Mouse (Mus musculus) MEL (cell line): ENCODE measurements around the gene Prodh2. TPM values are rescaled to one million over a fixed set of nuclear protein-coding genes. Genes with fewer than 3 reads are reported as not detected.
"Not testable (repeated sequence)": the region's sequence is repeated elsewhere in the genome, so short reads cannot be mapped to it uniquely, and the experiment has no call there.

Experiments
- DNase-seq: peaks from one replicate; pipeline ENCODE4 v3.0.0; 2011; ENCODE audit warnings: low read depth, low spot score
- H3K27ac ChIP-seq: 2 replicates; pipeline ENCODE4 v1.5.1; 2012; ENCODE audit warnings: low read depth, mild to moderate bottlenecking, control low read depth, low read length, moderate library complexity; ENCODE audit not compliant: control insufficient read depth
- H3K27me3 ChIP-seq, 2 experiments: fragments of 150-350 bp in 1 of 2; sonication (generic) in 1 of 2; 2 replicates each; pipeline ENCODE4 v1.6.1; 2012; ENCODE audit warnings: low read length in 2 of 2, mild to moderate bottlenecking in 2 of 2, improper control_type of control experiment in 1 of 2, moderate library complexity in 1 of 2; ENCODE audit not compliant: insufficient read depth in 2 of 2, control insufficient read depth in 1 of 2
- H3K36me3 ChIP-seq, 2 experiments: 2 replicates each; pipeline ENCODE4 v1.6.1; 2012 to 2014; ENCODE audit warnings: low read length in 2 of 2, improper control_type of control experiment in 1 of 2, inconsistent platforms in 1 of 2, mild to moderate bottlenecking in 1 of 2; ENCODE audit not compliant: insufficient read depth in 2 of 2, control insufficient read depth in 1 of 2
- H3K4me1 ChIP-seq, 2 experiments: fragments of 150-350 bp in 1 of 2; sonication (generic) in 1 of 2; 2 replicates each; pipeline ENCODE4 v1.6.1; 2012; ENCODE audit warnings: low read length in 2 of 2, improper control_type of control experiment in 1 of 2, mild to moderate bottlenecking in 1 of 2; ENCODE audit not compliant: insufficient read depth in 2 of 2, control insufficient read depth in 1 of 2
- H3K4me3 ChIP-seq, 2 experiments: fragments of 150-350 bp in 1 of 2; sonication (generic) in 1 of 2; 2 replicates each; pipeline ENCODE4 v1.5.1; 2012; ENCODE audit warnings: low read depth in 2 of 2, low read length in 2 of 2, mild to moderate bottlenecking in 2 of 2, moderate library complexity in 2 of 2, control low read depth in 1 of 2, improper control_type of control experiment in 1 of 2; ENCODE audit not compliant: control insufficient read depth in 1 of 2, insufficient read depth in 1 of 2
- H3K79me2 ChIP-seq: 2 replicates; pipeline ENCODE4 v1.6.1; 2012; ENCODE audit warnings: mild to moderate bottlenecking, low read length, moderate library complexity; ENCODE audit not compliant: control insufficient read depth, poor library complexity, insufficient read depth
- H3K9ac ChIP-seq: 2 replicates; pipeline ENCODE4 v1.6.1; 2012; ENCODE audit warnings: low read depth, mild to moderate bottlenecking, control low read depth, low read length, moderate library complexity; ENCODE audit not compliant: control insufficient read depth, poor library complexity, severe bottlenecking
- H3K9me3 ChIP-seq: fragments of 150-350 bp; sonication (generic); replicated peaks from 2 replicates; pipeline ENCODE4 v1.6.1; 2012; ENCODE audit warnings: mild to moderate bottlenecking, low read length, improper control_type of control experiment, moderate library complexity; ENCODE audit not compliant: insufficient read depth
- CHD1 ChIP-seq: IDR thresholded peaks from 2 replicates; pipeline ENCODE4 v1.6.1; 2012; ENCODE audit warnings: low read depth, mild to moderate bottlenecking, inconsistent platforms, low read length, improper control_type of control experiment
- CTCF ChIP-seq, 3 experiments: IDR thresholded peaks in 2 of 3; conservative IDR thresholded peaks in 1 of 3; 2 replicates each; pipeline ENCODE4 v1.5.1; 2011 to 2012; ENCODE audit warnings: low read length in 3 of 3, low read depth in 2 of 3, mild to moderate bottlenecking in 2 of 3, improper control_type of control experiment in 1 of 3, inconsistent platforms in 1 of 3, mixed read lengths in 1 of 3, moderate library complexity in 1 of 3; ENCODE audit not compliant: control insufficient read depth in 1 of 3, insufficient read depth in 1 of 3, poor library complexity in 1 of 3, severe bottlenecking in 1 of 3
- ELF1 ChIP-seq: IDR thresholded peaks from 2 replicates; pipeline ENCODE4 v1.6.1; 2014; ENCODE audit warnings: low read depth, mild to moderate bottlenecking, inconsistent platforms, low read length, improper control_type of control experiment, moderate library complexity
- EP300 ChIP-seq, 2 experiments: IDR thresholded peaks; 2 replicates each; pipeline ENCODE4 v1.6.1; 2011; ENCODE audit warnings: improper control_type of control experiment in 2 of 2, low read length in 2 of 2, low read depth in 1 of 2, mild to moderate bottlenecking in 1 of 2
- ETS1 ChIP-seq: IDR thresholded peaks from 2 replicates; pipeline ENCODE4 v1.6.1; 2012; ENCODE audit warnings: low read depth, mild to moderate bottlenecking, inconsistent platforms, low read length, improper control_type of control experiment, moderate library complexity
- GATA1 ChIP-seq: IDR thresholded peaks from 2 replicates; pipeline ENCODE4 v1.6.1; 2011; ENCODE audit warnings: low read depth, low read length, improper control_type of control experiment
- HCFC1 ChIP-seq: IDR thresholded peaks from 2 replicates; pipeline ENCODE4 v1.6.1; 2012; ENCODE audit warnings: low read depth, mild to moderate bottlenecking, inconsistent platforms, low read length, improper control_type of control experiment, moderate library complexity
- KAT2A ChIP-seq: conservative IDR thresholded peaks from 2 replicates; pipeline ENCODE4 v1.6.1; 2012; ENCODE audit warnings: low read depth, low read length, improper control_type of control experiment, inconsistent platforms
- MAZ ChIP-seq: IDR thresholded peaks from 2 replicates; pipeline ENCODE4 v1.6.1; 2012; ENCODE audit warnings: low read depth, mild to moderate bottlenecking, inconsistent platforms, low read length, improper control_type of control experiment
- MXI1 ChIP-seq: IDR thresholded peaks from 2 replicates; pipeline ENCODE4 v1.6.1; 2011; ENCODE audit warnings: mild to moderate bottlenecking, low read depth, low read length, improper control_type of control experiment
- MYC ChIP-seq: IDR thresholded peaks from 2 replicates; pipeline ENCODE4 v1.6.1; 2011; ENCODE audit warnings: low read depth, mild to moderate bottlenecking, low read length, improper control_type of control experiment, moderate library complexity
- POLR2AphosphoS2 ChIP-seq: IDR thresholded peaks from 2 replicates; pipeline ENCODE4 v1.6.1; 2011; ENCODE audit warnings: low read length, improper control_type of control experiment
- POLR2AphosphoS5 ChIP-seq: IDR thresholded peaks from 2 replicates; pipeline ENCODE4 v1.6.1; 2012; ENCODE audit warnings: low read depth, borderline replicate concordance, mild to moderate bottlenecking, inconsistent platforms, low read length, moderate library complexity, mixed read lengths
- RAD21 ChIP-seq: IDR thresholded peaks from 2 replicates; pipeline ENCODE4 v1.6.1; 2011; ENCODE audit warnings: mild to moderate bottlenecking, low read depth, low read length, improper control_type of control experiment
- SIN3A ChIP-seq: IDR thresholded peaks from 2 replicates; pipeline ENCODE4 v1.6.1; 2012; ENCODE audit warnings: low read length, improper control_type of control experiment, inconsistent platforms
- SMC3 ChIP-seq: IDR thresholded peaks from 2 replicates; pipeline ENCODE4 v1.6.1; 2011; ENCODE audit warnings: low read depth, low read length, improper control_type of control experiment
- TBP ChIP-seq: IDR thresholded peaks from 2 replicates; pipeline ENCODE4 v1.8.0; 2011; ENCODE audit warnings: low read depth, low read length, improper control_type of control experiment
- UBTF ChIP-seq: IDR thresholded peaks from 2 replicates; pipeline ENCODE4 v1.6.1; 2012; ENCODE audit warnings: low read depth, mild to moderate bottlenecking, inconsistent platforms, low read length, improper control_type of control experiment, moderate library complexity, borderline replicate concordance; ENCODE audit not compliant: insufficient read depth
- USF1 ChIP-seq: IDR thresholded peaks from 2 replicates; pipeline ENCODE4 v1.6.1; 2014; ENCODE audit warnings: low read depth, mild to moderate bottlenecking, inconsistent platforms, low read length, improper control_type of control experiment, moderate library complexity
- ZC3H11A ChIP-seq: IDR thresholded peaks from 2 replicates; pipeline ENCODE4 v1.6.1; 2012; ENCODE audit warnings: low read depth, mild to moderate bottlenecking, inconsistent platforms, low read length, improper control_type of control experiment
- ZKSCAN1 ChIP-seq: IDR thresholded peaks from 2 replicates; pipeline ENCODE4 v1.6.1; 2012; ENCODE audit warnings: low read depth, mild to moderate bottlenecking, inconsistent platforms, low read length, improper control_type of control experiment, moderate library complexity
- ZNF384 ChIP-seq: IDR thresholded peaks from 2 replicates; pipeline ENCODE4 v1.6.1; 2012; ENCODE audit warnings: low read depth, mild to moderate bottlenecking, inconsistent platforms, low read length, improper control_type of control experiment
- polyA plus RNA-seq, 2 experiments: library from polyadenylated mRNA; stranded (reverse) in 1 of 2; unstranded in 1 of 2; fragments of >175 nt in 1 of 2; fragments of >200 nt in 1 of 2; gene quantifications; 2 replicates each; pipeline versions ENCODE4 v1.2.1 to v1.2.4; 2012; ENCODE audit warnings: low replicate concordance in 2 of 2, low read depth in 1 of 2; ENCODE audit not compliant: insufficient read length in 2 of 2, insufficient read depth in 1 of 2, missing spikeins in 1 of 2
- total RNA-seq: library from RNA; depleted of rRNA; stranded (reverse); fragments of 300-350 nt; gene quantifications from 2 replicates; pipeline ENCODE4 v1.2.3, GENCODE M21; 2012

Gene Prodh2
- total and polyA plus RNA-seq, 3 experiments: not detected

DNA sequence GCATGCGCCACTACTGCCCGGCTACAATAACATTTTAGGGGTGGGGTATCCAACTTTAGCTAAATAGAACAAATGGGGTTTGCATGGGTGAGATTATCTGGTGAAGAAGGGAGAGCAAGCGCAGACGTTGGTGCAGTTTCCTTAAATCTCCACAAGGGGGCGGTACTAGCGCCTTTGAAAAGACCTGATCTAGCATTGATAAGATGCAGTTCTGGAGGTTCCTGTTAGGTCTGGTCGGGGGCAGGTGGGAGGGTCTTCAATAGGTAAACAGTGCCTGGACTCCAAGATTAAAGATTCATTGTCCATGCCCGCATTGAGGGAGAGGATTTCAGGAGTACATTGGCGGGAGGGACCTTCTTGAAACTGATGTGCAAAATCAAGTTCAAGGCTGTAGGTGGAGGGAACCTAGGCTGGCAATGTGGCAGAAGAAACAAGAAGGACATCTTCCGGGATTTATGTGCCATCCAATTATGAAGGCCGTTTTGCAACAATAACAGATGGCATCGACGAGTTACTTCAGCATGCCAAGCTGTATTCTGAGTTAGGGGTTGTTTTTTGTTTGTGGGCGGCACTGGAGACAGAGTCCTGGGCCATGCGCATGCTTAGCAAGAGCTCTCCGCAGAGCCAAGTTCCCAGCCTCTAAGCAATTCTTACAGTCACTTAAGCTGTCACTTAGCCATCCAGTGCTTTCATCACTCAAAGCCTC is 3.0 kb upstream of the Prodh2 start (continued):
- TF ChIP-seq KAT2A: no peak
- TF ChIP-seq TBP: no peak
- TF ChIP-seq GATA1: no peak
- no peak for TF ChIP-seq POLR2AphosphoS5

DNA sequence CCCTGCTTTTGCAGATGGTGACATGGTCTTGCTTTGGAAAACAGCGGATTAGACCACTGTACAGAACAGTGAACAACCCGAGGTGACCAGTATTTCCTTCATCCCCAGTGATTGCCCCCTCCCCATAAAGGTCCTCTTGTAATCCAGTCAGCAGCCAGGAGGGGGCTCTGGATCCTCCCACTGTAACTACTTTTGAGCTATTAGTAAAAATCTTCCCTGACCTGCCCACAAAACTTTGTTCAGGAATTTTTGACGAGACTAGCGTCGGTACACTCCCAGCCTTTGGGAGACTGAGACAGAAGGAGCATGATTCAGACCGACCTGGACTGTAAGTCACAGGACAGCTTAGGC is 2.5 kb upstream of the Prodh2 start:
- DNase-seq: no peak

DNA sequence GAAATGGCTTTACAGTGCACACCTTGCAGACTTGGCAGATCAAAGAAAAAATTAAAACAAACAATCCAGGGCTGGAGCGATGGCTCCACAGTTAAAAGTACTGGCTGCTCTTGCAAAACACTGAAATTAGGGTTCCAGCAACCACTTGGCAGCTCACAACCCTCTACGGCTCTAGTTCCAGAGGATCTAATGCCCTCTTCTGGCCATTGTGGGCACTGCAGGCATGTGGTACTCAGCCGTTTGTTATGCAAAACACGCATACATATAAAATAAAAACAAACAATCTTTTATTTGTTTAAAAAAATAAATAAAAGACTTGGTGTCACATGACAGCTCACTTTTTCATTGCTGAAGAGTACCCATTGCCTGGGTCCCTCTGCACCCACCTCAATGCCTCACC is 657 bp upstream of the Prodh2 start:
- DNase-seq: peak; percentile 85
- Histone ChIP-seq H3K9me3 (no peaks in the 10 kb centered on the region), H3K27ac (no peak overlapping the region), H3K79me2 (no peaks in the 10 kb centered on the region), H3K36me3 (no peaks in the 10 kb centered on the region), H3K9ac (no peak overlapping the region), H3K27me3 (no peaks in the 10 kb centered on the region), H3K4me3 (no peak overlapping the region), H3K4me1 (no peaks in the 10 kb centered on the region)
- TF ChIP-seq RAD21: peak; percentile 65
- peak; percentile 80 for TF ChIP-seq SMC3
- no peak for TF ChIP-seq EP300 (IDR thresholded peaks at IDR 0.05; ENCODE audit: low read depth in 1 of 2, low read length in 2 of 2)
- TF ChIP-seq ZNF384: no peak; the same call in 1 of the 2 replicates
- no peak for TF ChIP-seq UBTF
- TF ChIP-seq CHD1: no peak
- 0 out of 2 replicates have a peak, but pooled peaks have one; percentile 54 for TF ChIP-seq MYC
- no peak for TF ChIP-seq ZKSCAN1
- peak; percentile 72 for TF ChIP-seq ZC3H11A
- no peak for TF ChIP-seq SIN3A
- 0 out of 2 replicates have a peak, but pooled peaks have one; percentile 34 for TF ChIP-seq HCFC1
- peak; percentile 78 to 81 (median 79) for TF ChIP-seq CTCF (IDR thresholded peaks at IDR 0.05 in 2 of 3, conservative IDR thresholded peaks at IDR 0.05 in 1 of 3; ENCODE audit: control insufficient read depth in 1 of 3, insufficient read depth in 1 of 3, low read depth in 2 of 3, low read length in 3 of 3, poor library complexity in 1 of 3, severe bottlenecking in 1 of 3)
- 0 out of 2 replicates have a peak, but pooled peaks have one; percentile 11 for TF ChIP-seq ELF1
- TF ChIP-seq, all 39 proteins: peak for 7

More for the DNA sequence above, 2.5 kb upstream of the Prodh2 start:
- Histone ChIP-seq H3K27me3 (no peaks in the 10 kb centered on the region), H3K9ac (no peak overlapping the region), H3K79me2 (no peaks in the 10 kb centered on the region), H3K36me3 (no peaks in the 10 kb centered on the region), H3K27ac (no peak overlapping the region), H3K9me3 (no peaks in the 10 kb centered on the region)
- peak; percentile 1 to 27 (median 26); a peak in 2 of 6 replicates for TF ChIP-seq CTCF (IDR thresholded peaks at IDR 0.05 in 2 of 3, conservative IDR thresholded peaks at IDR 0.05 in 1 of 3; ENCODE audit: control insufficient read depth in 1 of 3, insufficient read depth in 1 of 3, low read depth in 2 of 3, low read length in 3 of 3, poor library complexity in 1 of 3, severe bottlenecking in 1 of 3)
- TF ChIP-seq MAZ: no peak
- TF ChIP-seq ELF1: no peak
- no peak for TF ChIP-seq UBTF
- no peak for TF ChIP-seq POLR2AphosphoS2
- no peak for TF ChIP-seq ETS1
- no peak for TF ChIP-seq USF1
- no peak for TF ChIP-seq MXI1
- TF ChIP-seq, all 39 proteins: peak for 1
- H3K4me1 ChIP-seq: no peaks in the 10 kb centered on the region
- H3K4me3 ChIP-seq: no peak overlapping the region

DNA sequence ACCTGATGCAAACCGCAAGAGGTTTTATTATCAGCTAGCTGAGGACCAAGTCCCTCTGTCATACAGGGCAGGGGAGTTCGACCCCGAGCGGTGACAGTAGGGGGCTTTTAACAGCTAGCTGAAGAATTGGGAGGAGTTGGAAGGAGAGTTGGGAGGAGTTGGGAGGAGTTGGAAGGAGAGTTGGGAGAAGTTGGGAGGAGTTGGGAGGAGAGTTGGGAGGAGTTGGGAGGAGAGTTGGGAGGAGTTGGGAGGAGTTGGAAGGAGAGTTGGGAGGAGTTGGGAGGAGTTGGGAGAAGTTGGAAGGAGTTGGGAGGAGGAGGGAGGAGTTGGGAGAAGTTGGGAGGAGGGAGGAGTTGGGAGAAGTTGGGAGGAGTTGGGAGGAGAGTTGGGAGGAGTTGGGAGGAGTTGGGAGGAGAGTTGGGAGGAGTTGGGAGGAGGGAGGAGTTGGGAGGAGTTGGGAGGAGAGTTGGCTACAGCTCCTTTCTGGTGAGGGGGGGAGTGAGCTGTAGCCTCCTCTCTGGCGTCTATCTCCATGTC is 2.2 kb downstream of the Prodh2 start:
- H3K79me2 ChIP-seq, H3K4me3 ChIP-seq, H3K9ac ChIP-seq, DNase-seq, H3K27me3 ChIP-seq, H3K27ac ChIP-seq, H3K9me3 ChIP-seq, H3K4me1 ChIP-seq, H3K36me3 ChIP-seq: not testable (repeated sequence)
